Mouse (Mus musculus): ENCODE measurements around the gene Zfp106. TPM values are rescaled to one million over a fixed set of nuclear protein-coding genes. Genes with fewer than 3 reads are reported as not detected.
"Not testable (repeated sequence)": the region's sequence is repeated elsewhere in the genome, so short reads cannot be mapped to it uniquely, and the experiment has no call there.

Zfp106 gene
- total RNA-seq (2022), result 100 to 1,000 TPM; 144 to 174 (median 166) TPM

DNA sequence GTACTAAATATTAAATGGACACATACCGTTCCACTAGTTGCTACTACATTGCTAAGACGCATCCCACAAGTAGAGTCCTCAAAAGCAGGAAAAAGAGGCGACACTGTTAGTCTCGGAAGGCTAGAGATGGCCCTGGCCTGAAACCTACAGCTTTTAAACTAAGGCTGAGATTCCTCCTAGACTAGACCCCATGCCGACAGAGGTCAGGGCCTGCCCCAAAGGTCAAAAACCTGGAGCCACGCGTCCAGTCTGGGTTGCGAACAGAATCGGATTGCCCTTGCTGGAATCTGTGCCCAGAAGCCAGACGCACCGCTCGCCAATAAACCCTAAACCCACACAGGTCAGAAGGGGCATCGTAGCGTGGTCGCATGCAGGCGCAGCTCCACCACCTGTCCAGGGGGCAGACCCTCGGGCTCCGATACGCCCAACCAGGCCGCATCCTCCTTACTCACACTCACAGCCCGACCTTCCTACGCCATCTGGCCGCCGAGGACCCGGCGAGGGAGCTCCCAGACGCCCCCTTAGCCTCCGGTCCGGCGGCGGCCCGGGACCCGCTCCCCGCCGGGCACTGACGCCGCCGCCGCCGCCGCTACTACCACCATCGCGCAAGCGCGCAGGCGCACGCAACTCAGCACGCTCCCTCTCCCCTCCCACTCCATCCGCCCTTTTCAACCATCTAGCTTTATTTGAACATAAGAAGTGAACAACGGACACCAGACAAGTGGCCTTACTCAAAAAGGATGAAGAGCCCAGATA, at the start of gene Zfp106:
Gene Zfp106 (minus strand): TSS at position 609 of the 756 bp plus-strand sequence.
- DNase-seq (ENCODE audit: low spot score in 2 of 2), result peak; percentile 80 to 86

DNA sequence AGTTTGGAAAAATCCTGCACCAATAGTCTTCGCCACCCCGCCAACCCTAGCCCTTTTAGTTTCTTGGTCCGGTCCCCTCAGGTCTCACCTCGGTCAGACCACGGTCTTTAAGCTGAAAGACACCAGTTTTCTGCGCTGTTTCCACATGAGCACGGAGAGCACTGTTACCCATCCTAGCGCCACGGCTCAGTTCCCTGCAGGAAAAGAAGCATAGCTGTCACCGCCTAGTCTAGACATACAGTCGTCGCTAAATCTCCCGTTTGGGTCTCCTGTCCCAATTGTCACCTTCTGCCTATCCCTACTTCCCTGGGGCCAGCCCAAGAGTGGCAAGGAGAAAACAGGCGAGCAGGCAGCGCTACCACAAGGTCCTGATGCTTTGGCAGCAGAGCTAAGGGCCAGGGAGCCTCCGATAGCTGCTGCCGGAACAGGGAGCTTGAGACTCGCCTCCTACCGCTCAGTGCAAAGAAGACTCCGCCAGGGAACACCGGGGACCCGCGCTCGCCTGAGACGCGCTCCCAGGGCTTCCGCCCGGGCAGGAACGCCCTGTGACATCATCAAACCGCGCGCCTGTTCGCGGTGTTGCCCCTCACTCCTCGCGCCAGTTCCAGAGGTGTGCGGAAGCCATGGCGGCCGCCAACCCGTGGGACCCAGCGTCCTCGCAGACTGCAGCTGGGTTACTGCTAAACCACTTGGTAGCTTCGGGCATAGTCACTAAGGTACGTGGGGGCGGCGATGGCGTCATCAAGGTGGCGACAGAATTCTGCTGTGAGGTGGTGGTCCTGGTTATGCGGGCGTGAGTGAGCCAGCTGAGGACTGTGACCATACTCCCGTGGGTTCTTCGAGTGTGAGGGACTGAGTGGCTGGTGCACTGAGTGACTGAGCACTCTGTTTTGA, 45.4 kb upstream of the Zfp106 start, which contains the start of the genes Haus2 and Lrrc57:
Gene Haus2 (plus strand): TSS at position 554 of the 894 bp plus-strand sequence.
Gene Lrrc57 (minus strand): TSS at position 691 of the 894 bp plus-strand sequence.
- peak; percentile 85 to 88 for DNase-seq (ENCODE audit: low spot score in 2 of 2)

DNA sequence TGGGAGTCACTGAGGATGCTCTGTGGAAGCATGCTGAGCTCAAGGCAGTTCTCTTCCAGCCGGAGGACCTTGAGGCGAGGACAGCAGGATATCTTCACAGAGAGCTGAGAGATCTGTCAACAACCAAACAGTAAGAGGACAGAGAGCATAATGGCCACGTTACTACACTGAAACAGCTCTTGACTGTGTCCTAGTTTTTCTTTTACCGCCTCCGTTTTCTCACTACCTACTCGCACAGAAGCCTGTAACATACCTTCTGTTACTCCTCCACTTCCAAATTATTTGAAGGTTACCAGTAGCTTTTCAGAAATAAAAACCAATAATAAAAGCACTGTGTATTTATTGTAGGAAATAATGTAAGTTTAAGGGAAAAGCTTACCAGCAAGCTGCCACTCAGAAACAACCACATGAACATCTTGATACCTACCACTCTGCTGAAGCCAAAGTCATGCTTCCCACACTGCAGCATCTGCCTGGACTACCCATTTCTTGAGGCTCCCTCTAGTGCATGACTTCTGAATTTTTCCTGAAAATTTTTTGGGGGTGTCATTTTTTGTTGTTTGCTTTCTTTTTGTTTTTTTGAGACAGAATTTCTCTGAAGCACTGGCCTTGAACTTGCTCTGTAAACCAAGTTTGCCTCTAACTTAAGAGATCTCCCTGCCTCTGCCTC, 42.5 kb upstream of the Zfp106 start:
- peak; percentile 22 to 25 for DNase-seq (ENCODE audit: low spot score in 2 of 2)

DNA sequence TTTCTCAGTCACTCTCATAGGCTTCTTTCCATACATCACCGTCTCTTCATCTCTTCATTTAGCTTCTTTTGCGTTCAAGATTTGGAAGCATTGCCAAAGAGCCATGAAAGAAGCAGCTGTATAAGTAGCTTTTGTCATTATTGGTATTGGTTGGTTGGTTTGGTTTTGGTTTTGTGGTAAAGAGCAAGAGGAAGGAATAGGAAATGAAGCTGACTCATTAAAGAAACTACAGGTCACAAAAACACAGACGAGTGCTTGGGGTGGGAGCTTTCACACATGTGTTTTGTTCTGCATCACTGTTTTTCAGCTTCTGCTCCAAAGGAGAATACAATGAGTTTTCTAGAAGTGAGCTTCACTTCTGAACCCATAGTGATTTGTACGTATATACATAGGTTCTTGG, 35.9 kb upstream of the Zfp106 start:
- no peak for DNase-seq (ENCODE audit: low spot score in 2 of 2)

DNA sequence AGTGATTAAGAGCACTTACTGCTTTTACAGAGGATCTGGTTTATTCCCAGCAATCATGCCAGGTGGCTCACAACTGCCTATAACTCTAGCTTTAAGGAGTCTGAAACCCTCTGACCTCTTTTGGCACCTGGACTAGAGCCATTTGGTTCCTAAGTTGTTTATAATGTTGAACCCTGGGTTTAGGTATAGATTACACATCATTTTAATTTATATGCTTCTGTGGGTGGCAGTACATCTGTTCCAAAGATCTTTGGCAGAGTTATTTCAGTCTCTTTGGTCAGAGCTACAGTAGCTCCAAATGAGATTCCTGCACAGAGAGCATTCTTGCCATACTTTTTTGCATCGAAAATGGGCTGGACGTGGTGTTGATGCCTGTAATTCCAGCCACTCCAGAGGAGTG, 34.1 kb upstream of the Zfp106 start:
- no peak for DNase-seq (ENCODE audit: low spot score in 2 of 2)

DNA sequence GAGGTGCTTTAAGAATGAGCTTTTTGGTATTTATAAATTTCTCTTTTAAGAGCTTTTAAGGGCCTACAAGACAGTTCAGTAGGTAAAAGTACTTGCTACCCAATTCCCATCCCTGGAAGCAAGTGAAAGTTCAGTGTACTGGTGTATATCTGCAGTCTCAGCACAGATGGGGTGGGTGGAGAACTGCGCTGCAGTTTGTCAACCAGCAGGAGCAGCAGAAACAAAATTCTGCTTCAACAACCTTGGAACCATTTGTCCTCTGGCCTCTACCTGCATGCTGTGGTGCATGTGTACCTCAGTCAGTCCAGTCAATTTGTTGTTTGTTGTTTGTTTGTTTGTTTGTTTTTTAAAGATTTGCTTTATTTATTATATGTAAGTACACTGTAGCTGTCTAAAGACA, 28.6 kb upstream of the Zfp106 start:
- DNase-seq (ENCODE audit: low spot score in 2 of 2), result peak in 1 of 2 experiments; percentile 16

DNA sequence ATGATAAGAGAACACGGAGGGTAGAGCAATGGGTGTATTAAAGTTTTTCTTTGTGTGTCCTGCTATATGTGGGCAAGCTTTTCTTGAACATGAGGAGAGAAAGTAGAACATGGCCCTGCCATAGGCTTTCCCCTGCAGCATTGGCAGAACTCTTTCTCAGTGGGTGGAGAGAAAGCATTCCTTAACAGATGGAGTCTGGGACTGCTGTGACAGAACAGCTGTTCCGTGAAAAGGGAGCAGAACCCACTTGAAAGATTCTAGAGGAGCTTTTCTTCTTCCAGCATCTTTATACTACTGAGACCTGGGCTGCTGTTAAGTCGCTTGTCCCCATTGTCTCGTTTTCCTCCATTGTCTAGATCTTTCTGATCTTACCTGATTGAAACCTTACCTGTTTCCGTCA, 26.1 kb upstream of the Zfp106 start:
- peak; percentile 64 to 67 for DNase-seq (ENCODE audit: low spot score in 2 of 2)

DNA sequence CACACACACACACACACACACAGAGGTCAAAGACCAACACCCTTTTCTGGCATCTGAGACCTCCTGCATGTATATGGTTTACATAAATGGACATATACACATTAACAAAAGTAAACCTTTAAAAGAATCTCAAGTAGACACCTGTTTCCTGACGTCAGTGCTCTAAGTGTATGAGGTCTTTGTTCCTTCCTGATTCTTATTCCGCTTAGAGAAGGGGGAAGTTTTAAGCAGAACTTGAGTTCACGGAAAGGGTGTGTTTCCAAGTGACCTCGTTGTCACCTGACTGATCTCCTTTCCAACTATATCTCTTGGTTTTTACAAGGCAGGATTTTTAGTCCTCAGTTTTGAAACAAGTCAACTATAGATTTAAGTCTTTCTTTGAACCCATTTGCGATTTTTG, 14.6 kb upstream of the Zfp106 start:
- DNase-seq (ENCODE audit: low spot score in 2 of 2), result no peak

DNA sequence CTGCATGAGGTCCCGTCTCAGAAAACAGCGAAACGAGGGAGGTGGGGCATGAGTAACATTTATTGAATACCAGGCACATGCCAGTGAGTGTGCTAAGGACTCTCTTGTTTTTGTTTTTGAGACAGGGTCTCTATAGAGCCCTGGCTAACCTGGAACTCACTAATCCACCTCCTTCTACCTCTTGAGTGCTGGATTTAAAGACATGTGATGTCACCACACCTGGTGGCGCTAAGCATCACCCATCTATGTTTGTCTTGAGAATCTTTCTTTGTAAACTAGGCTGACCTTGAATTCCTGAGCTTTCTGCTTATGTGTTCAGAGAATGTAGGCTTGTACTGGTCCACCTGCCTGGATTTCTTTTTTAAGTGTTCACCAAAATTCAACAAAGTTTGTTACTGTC, 14.2 kb upstream of the Zfp106 start:
- DNase-seq (ENCODE audit: low spot score in 2 of 2), result no peak

DNA sequence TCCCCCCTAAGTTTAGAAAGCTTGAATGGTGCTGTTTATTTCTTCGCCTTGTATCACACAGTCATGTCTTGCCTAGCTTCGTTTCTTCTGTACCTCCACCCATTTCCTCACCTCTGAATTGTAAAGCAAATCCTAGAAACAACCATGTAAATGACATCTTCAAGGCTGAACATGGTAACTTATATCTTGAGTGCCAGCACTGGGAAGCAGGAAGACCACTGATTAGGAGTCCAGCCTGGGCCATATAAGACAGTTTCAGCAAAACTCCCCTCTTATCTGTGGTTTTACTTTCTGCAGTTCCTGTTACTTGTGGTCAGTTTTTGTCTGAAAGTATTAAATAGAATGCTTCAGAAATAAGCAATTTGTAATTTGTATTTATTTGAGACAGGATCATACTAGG, 12.3 kb upstream of the Zfp106 start:
- no peak for DNase-seq (ENCODE audit: low spot score in 2 of 2)

DNA sequence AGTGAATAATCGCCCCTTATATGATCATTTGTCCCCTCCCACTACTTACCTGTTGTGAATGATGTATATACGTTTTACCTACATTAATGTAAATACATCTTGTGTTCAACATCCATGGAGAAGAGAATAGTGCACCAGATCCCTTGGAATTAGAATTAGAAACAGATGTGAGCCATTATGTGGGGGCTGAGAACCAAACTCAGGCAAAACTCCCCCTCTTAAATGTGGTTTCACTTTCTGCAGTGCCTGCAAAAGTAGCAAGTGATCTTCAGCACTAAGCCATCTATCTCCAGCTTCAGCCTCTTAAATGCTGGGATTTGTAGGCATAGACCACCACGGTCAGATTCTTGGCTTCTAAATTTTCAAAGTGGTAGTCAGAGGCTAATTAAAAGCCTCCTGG, 11.5 kb upstream of the Zfp106 start:
- no peak for DNase-seq (ENCODE audit: low spot score in 2 of 2)

DNA sequence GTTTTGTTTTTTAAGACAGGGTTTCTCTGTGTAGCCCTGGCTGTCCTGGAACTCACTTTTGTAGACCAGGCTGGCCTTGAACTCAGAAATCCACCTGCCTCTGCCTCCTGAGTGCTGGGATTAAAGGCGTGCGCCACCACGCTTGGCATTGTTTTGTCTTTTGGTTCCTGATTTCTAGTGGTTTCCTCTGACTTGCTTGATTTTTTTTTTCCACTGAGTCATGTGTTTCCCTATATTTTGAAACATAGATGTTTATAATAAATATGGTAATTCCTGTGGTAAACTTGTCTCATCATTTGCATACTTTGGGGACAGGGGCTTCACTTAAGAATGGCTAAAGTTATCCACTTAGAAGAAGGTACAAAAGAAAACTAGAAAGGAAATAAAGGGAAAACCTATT, 8.5 kb upstream of the Zfp106 start:
- not testable (repeated sequence) for DNase-seq (ENCODE audit: low spot score in 2 of 2)

DNA sequence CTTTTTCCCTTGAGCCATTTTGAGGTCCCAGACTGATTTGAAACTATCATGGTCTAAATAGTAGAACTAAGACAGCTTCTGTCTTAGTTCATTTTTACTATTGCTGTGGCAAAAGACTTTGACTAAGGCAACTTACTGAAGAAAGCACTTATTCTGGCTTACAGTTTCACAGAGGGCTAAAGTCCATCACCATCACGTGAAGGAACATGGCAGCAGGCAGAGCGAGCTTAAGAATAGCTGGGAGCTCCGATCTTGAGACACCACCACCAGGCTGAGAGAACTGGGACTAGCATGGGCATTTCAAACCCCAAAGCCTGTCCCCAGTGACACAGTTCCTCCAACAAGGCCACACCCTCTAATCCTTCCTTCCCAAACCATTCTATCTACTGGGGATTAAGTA, 7.4 kb upstream of the Zfp106 start:
- no peak for DNase-seq (ENCODE audit: low spot score in 2 of 2)

DNA sequence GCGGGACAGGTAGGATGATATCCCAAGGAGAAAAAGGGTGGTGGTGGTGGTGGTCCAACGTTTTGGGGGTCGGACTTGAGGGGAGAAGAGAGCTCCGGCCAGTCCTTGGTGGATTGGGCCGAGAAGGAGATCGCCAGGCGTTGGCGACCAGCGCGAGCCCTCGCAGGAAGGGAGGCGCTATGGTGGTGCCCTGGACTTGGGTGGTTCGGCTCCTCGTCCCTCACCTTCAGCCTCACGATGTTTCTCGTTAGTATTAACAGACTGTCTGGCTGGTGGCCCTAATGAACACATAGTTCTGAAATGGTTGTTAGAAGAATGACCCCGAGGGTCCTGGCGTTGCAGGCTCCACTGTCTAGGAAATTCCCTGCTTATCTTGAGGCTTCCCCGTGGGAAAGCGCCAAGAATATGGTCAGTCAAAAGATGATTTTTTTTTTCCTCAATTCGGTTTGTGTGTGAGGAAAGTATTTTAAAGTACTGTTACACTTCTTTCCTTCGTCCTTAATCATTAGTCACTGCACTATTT, 4.2 kb upstream of the Zfp106 start:
- no peak for DNase-seq (ENCODE audit: low spot score in 2 of 2)

DNA sequence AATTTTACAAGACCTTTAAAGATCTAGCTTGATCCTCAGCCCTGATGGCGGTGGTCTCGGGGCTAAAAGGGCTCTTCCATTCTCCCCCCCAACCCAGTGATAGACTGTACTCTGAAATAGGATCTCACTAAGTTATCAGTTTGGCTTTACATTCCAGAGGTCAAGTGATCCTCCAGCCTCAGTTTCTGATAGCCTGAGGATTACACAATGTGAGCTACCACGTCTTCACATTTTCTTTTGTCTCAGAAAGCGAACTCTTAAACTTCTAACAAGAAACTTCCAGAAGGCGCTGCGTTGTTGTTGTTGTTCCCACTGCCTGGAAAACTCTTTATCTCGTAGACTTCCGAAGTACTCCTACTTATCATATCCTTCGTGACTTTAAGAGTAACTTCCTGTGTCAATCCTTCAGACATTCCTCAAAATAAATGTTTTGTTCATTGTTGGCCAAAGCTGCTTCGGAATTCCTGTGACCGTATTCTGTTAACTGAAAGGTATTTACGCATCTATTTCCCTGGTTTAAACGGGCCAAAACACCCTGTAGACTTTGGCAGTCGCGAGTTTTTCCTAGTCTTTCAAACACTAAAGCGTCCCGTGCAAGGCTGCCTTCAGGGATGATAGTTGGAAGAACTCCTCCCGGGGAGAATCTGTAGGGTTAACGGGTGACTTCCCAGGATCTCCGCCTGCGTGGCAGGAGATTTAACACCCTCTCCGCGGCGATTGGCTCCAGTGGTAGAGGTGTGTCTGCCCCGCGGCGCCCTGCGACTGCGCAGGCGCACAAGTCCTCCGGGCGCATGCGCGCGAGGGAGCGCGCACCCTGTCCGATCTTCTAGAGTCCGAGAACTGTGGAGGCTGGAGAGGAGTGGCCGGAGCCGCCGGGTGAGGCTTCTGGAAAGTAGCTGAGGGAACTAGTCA, 3.5 kb upstream of the Zfp106 start, which contains the start of gene Snap23:
Gene Snap23 (plus strand): TSS at position 786 of the 912 bp plus-strand sequence.
- DNase-seq (ENCODE audit: low spot score in 2 of 2), result peak; percentile 91 to 95

DNA sequence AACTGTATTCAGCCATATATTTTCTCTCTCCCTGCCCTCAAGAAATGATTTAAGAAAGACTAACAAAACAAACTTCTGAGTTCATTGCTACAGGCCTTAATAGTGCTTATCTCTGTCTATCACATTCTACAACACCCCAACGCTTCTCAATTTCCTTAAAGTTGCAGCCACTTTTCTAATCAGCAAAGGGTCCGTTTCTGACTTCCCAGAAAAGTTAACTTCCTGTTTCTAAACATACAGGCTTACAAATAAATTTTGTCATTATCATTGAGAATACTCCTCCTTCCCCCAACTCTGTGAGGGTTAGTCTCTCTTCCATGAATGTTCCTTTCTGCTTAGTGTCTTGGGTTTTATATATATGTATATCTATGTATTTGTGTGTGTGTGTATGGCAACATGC, 1.7 kb upstream of the Zfp106 start:
- no peak for DNase-seq (ENCODE audit: low spot score in 2 of 2)

DNA sequence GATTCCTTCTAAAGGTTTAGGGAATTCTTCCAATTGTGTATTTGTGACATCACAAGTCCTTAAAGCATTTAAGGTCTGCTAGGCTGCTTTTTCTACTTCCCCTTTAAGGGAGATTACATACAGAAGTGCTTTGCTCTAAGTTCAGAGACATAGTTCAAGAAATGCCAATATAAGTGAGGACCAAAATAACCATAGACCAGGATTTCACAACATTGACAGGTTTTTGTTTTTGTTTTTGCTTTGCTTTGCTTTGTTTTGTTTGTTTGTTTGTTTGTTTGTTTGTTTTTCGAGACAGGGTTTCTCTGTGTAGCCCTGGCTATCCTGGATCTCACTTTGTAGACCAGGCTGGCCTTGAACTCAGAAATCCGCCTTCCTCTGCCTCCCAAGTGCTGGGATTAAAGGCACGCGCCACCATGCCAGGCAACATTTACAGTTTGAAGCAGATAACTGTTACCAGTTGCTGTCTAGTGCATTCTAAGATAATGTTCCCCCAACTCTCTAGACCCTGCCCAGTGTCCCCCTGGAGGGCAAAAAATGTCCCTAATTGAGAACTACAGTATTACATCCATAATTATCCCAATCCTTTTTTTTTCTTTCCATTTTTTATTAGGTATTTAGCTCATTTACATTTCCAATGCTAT, 1.0 kb upstream of the Zfp106 start:
- not testable (repeated sequence) for DNase-seq (ENCODE audit: low spot score in 2 of 2)

DNA sequence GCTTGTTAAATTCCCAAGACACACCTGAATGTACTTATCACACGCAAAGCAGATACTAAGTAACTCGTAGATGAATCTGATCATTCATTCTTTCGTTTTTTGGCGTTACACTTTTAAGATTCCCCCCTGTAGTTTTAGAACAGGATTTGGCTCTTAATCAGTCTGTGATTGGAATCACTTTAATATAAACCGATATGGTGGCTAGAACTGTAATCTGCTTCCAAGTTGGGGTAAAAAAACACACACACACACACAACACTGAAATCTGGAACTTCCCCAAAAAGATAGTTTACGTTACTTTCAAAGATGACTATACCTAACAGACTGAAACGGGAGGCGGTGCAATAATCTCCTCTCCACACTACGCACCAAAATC, 796 bp downstream of the Zfp106 start:
- DNase-seq (ENCODE audit: low spot score in 2 of 2), result no peak

DNA sequence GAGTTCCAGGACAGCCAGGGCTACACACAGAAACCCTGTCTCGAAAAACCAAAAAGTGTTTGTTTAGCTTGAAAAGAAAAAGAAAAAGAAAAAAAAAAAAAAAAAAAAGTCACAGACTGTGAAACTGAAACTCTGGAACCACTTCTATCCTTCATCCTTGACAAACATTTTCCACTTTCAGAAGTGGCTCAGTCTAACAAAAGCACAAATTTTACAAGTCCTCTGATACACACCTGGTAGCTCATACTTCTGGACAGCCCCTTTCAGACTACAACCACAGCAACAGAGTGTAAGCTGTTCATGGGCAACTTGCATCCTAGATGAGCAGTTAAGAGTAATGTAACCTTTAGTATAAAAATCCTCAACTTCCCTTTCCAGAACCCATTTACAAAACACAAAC, 2.1 kb downstream of the Zfp106 start:
- DNase-seq (ENCODE audit: low spot score in 2 of 2), result no peak

DNA sequence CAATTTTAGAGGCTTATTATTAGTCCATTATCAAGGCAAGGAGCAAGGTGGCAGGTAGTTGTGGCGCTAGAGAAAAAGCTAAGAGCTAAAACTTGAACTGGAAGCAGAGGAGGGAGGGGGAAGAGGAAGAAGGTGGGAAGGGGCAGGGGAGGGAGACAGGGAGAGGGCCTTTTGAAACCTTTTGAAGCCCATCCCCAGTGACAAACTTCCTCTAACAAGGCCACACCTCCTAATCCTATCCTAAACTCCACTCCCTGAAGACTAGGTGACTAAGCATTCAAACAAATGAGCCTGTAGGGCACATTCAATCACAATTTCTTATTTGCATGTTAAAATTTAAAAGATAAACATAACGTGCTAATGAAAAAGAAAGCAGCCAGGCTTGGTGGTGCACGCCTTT, 4.8 kb downstream of the Zfp106 start:
- DNase-seq (ENCODE audit: low spot score in 2 of 2), result no peak
